Mouse (Mus musculus): ENCODE measurements around the gene Mre11a. TPM values are rescaled to one million over a fixed set of nuclear protein-coding genes. Genes with fewer than 3 reads are reported as not detected.

Gene Mre11a
- polyA plus RNA-seq, 1 experiment from 2014 or later = 9.7 TPM

DNA sequence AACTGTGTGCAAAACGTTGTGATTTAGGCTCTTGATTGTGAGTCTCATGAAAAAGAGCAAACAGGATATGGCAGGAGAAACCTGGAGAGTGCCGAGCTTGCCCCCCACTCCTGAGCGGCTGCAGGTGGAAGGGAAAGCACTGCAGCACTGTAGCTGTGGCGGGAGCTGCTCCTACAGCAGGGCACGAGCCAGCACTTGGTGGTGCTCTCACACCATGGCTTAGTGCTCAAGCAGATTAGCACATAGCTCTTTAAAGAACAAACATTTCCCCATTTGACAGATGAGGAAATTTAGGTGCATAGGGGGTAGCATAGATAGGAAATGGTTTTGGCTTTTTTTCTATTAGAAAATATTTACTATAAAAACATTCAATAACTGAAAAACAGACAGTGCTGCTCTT is 47.6 kb downstream of the Mre11a start:
- H3K9me3 ChIP-seq (ENCODE audit: control insufficient read depth, low read length) = no peaks in the 10 kb centered on the region
- no peak overlapping the region for H3K4me2 ChIP-seq (replicated peaks; ENCODE audit: low read depth)
- no peak for ATAC-seq (ENCODE audit: low FRiP score, low TSS enrichment)
- H3K4me1 ChIP-seq (replicated peaks; ENCODE audit: control insufficient read depth, insufficient read depth) = no peaks in the 10 kb centered on the region
- no peak overlapping the region for H3K4me3 ChIP-seq (ENCODE audit: low read depth, low read length)
- WGBS = 78% methylated on average over 5 of the region's 5 CpGs
- H3K27me3 ChIP-seq (ENCODE audit: control insufficient read depth, insufficient read depth, low read length) = no peaks in the 10 kb centered on the region
- peak; percentile 40; the same call in 1 of the 2 replicates for TF ChIP-seq CTCF (IDR thresholded peaks at IDR 0.05; ENCODE audit: low read depth)
- no peak for TF ChIP-seq EP300 (optimal IDR thresholded peaks at IDR 0.05)
- peaks cover 11% of the 10 kb centered on the region for H3K36me3 ChIP-seq (ENCODE audit: control insufficient read depth, insufficient read depth, low read length)
- no peak overlapping the region for H3K9ac ChIP-seq (ENCODE audit: low read length)
- no peak for DNase-seq (ENCODE audit: low spot score)
- no peak overlapping the region for H3K27ac ChIP-seq (replicated peaks)

DNA sequence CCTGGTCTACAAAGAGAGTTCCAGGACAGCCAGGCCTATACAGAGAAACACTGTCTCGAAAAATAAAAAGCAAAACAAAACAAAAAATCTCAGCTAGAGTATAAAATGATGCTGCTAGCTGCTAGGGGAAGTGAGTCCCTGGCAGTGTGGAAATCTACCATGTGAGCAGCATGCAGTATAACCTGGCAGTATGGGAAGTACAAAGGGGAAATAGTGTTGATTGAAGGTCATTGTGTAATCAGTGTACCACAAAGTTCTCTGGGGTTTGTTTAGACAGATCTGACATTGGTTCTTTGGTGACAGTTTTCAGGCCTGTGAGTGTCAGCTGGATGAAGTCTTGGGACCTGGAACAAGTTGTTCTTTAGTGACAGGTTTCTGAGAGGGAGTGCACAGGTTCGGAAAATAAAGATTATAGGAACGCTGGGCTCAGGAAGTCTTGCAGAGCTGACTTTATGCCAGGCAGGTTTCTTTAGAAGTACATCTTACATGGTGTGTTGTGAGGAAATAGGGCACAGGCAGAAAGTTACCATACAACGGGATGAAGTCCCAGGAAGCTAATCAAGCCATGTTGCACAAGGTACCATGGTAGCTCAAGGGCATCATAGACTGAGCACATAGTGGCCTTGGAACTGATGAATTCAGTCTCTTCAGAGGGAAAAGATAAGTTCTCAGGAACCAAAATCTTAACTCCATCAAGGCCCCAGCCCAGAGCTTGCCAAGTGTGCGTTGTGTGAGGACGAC is 51.1 kb downstream of the Mre11a start:
- H3K27ac ChIP-seq (replicated peaks) = no peak overlapping the region
- H3K4me2 ChIP-seq (replicated peaks; ENCODE audit: low read depth) = no peak overlapping the region
- H3K36me3 ChIP-seq (ENCODE audit: control insufficient read depth, insufficient read depth, low read length) = peaks cover 11% of the 10 kb centered on the region; the same call in 1 of the 2 replicates
- H3K27me3 ChIP-seq (ENCODE audit: control insufficient read depth, insufficient read depth, low read length) = no peaks in the 10 kb centered on the region
- TF ChIP-seq CTCF (IDR thresholded peaks at IDR 0.05; ENCODE audit: low read depth) (no peak), EP300 (optimal IDR thresholded peaks at IDR 0.05) (no peak)
- H3K9me3 ChIP-seq (ENCODE audit: control insufficient read depth, low read length) = no peaks in the 10 kb centered on the region
- H3K4me3 ChIP-seq (ENCODE audit: low read depth, low read length) = no peak overlapping the region
- WGBS = 89% methylated on average over 6 of the region's 6 CpGs
- ATAC-seq (ENCODE audit: low FRiP score, low TSS enrichment) (no peak), DNase-seq (ENCODE audit: low spot score) (no peak)
- no peaks in the 10 kb centered on the region for H3K4me1 ChIP-seq (replicated peaks; ENCODE audit: control insufficient read depth, insufficient read depth)
- H3K9ac ChIP-seq (ENCODE audit: low read length) = no peak overlapping the region

DNA sequence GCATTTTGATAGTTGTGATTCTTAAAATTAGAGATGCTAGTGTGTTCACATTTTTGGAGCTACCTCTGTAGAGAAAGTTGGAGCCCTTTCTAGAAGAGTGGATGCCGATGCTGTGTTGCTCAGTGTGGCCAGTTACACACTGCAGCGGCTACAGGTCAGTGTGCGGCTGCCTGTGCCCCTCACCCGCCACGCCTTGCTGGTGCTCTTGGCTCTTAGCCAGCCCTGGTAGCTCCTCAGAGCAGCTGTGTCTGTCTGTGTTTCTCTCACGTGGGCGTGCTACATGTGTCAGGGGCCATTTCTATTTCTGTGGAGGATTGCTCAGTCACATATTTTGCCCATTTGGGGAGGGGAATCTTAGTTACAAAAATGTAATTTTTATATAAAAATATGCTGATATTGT is 55.1 kb downstream of the Mre11a start:
- Histone ChIP-seq H3K27me3 (ENCODE audit: control insufficient read depth, insufficient read depth, low read length) (no peaks in the 10 kb centered on the region), H3K27ac (replicated peaks) (no peak overlapping the region), H3K9me3 (ENCODE audit: control insufficient read depth, low read length) (no peaks in the 10 kb centered on the region), H3K9ac (ENCODE audit: low read length) (no peak overlapping the region), H3K4me2 (replicated peaks; ENCODE audit: low read depth) (no peak overlapping the region), H3K4me1 (replicated peaks; ENCODE audit: control insufficient read depth, insufficient read depth) (no peaks in the 10 kb centered on the region; the same call in 1 of the 2 replicates), H3K36me3 (ENCODE audit: control insufficient read depth, insufficient read depth, low read length) (peaks cover 6% of the 10 kb centered on the region; the same call in 1 of the 2 replicates), H3K4me3 (ENCODE audit: low read depth, low read length) (no peak overlapping the region)
- WGBS = 40% methylated on average over 7 of the region's 7 CpGs
- TF ChIP-seq EP300 (optimal IDR thresholded peaks at IDR 0.05) (no peak), CTCF (IDR thresholded peaks at IDR 0.05; ENCODE audit: low read depth) (no peak)
- DNase-seq (ENCODE audit: low spot score) (no peak), ATAC-seq (ENCODE audit: low FRiP score, low TSS enrichment) (no peak)

- H3K9ac ChIP-seq (ENCODE audit: low read length) = no peak overlapping the region
- H3K36me3 ChIP-seq (ENCODE audit: control insufficient read depth, insufficient read depth, low read length) = peaks cover 1% of the 10 kb centered on the region; the same call in 1 of the 2 replicates
- H3K27me3 ChIP-seq (ENCODE audit: control insufficient read depth, insufficient read depth, low read length) = no peaks in the 10 kb centered on the region
- H3K4me2 ChIP-seq (replicated peaks; ENCODE audit: low read depth) = no peak overlapping the region
- 76% methylated on average over 5 of the region's 5 CpGs for WGBS
- TF ChIP-seq CTCF (IDR thresholded peaks at IDR 0.05; ENCODE audit: low read depth) (no peak), EP300 (optimal IDR thresholded peaks at IDR 0.05) (no peak)
- ATAC-seq (ENCODE audit: low FRiP score, low TSS enrichment) (no peak), DNase-seq (ENCODE audit: low spot score) (no peak)
- no peaks in the 10 kb centered on the region; the same call in 1 of the 2 replicates for H3K4me1 ChIP-seq (replicated peaks; ENCODE audit: control insufficient read depth, insufficient read depth)
- no peaks in the 10 kb centered on the region for H3K9me3 ChIP-seq (ENCODE audit: control insufficient read depth, low read length)
- no peak overlapping the region for H3K27ac ChIP-seq (replicated peaks)
- H3K4me3 ChIP-seq (ENCODE audit: low read depth, low read length) = no peak overlapping the region
These were observed 55.5 kb downstream of the Mre11a start for GRCm38 (mm10) chr9:14839970-14840369.

DNA sequence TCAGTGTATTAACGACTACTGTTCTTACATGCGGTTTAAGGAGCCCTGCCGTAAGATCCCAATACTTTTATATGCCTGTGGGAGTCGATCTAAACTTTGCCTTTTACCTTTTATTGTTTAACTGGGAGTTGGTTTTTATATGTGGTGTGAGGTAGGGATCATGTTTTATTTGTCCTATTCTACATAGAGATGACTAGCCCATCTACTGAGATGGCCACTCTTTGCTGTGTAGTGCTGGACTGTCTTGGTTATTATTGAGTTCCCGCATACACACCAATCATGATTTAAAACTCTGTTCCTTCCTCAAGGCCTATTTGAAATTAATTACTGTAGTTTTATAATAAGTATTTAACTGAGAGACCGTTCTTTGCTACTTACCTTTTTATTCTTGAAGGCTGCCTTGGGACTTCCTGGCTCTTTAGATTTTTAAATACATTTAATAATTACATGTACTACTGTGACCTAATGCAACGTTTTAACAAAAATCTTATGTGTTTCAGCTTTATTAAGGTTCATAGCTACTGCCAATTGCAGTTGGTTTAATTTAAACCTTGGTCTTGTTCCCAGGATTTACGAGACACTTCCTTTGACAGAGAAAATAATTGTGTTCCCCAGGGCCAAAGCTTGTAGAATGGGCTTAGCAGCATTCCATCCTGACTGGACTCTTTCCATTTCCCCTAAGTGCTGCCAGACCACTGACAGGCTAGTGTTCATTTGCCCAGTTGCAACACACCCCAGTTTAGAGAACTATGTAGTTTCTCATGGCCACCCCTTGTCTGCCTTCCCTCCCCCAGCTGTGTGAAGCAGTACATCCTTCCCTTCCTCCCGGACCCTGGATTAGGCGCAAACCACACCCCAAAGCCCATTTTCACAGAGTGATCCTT is 57.7 kb downstream of the Mre11a start:
- Histone ChIP-seq H3K27ac (replicated peaks) (0 out of 2 replicates have a peak overlapping the region, but pooled peaks have one; percentile 40), H3K9me3 (ENCODE audit: control insufficient read depth, low read length) (no peaks in the 10 kb centered on the region), H3K36me3 (ENCODE audit: control insufficient read depth, insufficient read depth, low read length) (no peaks in the 10 kb centered on the region), H3K4me3 (ENCODE audit: low read depth, low read length) (no peak overlapping the region), H3K9ac (ENCODE audit: low read length) (no peak overlapping the region), H3K4me2 (replicated peaks; ENCODE audit: low read depth) (no peak overlapping the region), H3K4me1 (replicated peaks; ENCODE audit: control insufficient read depth, insufficient read depth) (no peaks in the 10 kb centered on the region; the same call in 1 of the 2 replicates), H3K27me3 (ENCODE audit: control insufficient read depth, insufficient read depth, low read length) (no peaks in the 10 kb centered on the region)
- ATAC-seq (ENCODE audit: low FRiP score, low TSS enrichment) = peak; percentile 66; the same call in 1 of the 2 replicates
- TF ChIP-seq CTCF (IDR thresholded peaks at IDR 0.05; ENCODE audit: low read depth) (no peak), EP300 (optimal IDR thresholded peaks at IDR 0.05) (no peak)
- 66% methylated on average over 10 of the region's 10 CpGs for WGBS
- DNase-seq (ENCODE audit: low spot score) = no peak
